Mouse (Mus musculus) layer of hippocampus, postnatal 10 days (tissue): Measurements from ENCODE around the gene Akap7. TPM values are rescaled to one million over a fixed set of nuclear protein-coding genes. Genes with fewer than 3 reads are reported as not detected.

ENCODE experiments used
- DNase-seq, 2 experiments: peaks; one replicate each; pipeline ENCODE4 v3.0.0; 2021; ENCODE audit warnings: low spot score in 2 of 2
- total RNA-seq, 2 experiments: library from RNA; stranded (reverse); gene quantifications; 2 replicates each; pipeline ENCODE4 v1.2.3; 2021

Gene Akap7
- total RNA-seq, 2 experiments from 2014 or later, result 70.6 to 73.8 TPM

GRCm38 (mm10) chr10:25140155-25140755, 167.4 kb downstream of the Akap7 start:
- DNase-seq, result peak; percentile 42 to 50

DNA sequence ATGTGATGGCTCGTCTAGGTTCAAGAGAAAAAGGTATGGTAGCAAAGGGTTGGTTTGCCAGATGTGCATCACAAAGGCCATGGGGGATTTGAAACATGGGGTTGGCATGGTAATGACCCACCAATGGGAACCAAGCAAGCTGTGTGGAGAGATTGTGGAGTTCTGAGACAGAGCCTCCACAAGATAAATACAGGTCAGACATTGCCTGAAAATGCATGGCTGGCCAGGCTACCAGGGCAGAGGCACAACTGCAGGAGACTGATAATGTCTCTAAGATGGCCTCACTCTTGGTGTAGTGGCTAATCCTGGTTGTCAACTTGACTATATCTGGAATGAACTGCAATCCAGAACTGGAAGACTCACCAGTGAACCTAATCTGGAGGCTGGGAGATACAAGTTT, 174.1 kb downstream of the Akap7 start:
- no peak for DNase-seq

GRCm38 (mm10) chr10:25128455-25128863, 179.2 kb downstream of the Akap7 start:
- DNase-seq, result no peak

DNA sequence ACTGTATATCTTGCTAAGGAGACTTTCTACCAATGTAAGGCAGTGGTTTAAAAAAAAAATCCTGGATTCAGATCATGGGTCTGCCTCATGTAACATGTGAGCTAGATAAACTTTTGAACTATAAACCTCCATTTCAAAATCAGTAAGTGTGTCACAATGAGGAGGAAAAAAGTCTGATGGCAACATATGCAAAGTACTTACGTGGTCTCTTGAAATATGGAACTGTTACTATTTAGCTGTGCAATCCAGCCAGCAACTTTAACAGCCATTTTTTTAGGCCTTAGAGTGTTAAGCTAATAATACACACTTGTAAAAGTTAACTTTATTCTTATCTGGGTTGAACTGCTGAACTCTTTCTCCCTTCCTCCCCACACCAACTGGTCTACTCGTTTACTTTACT, 181.6 kb downstream of the Akap7 start:
- DNase-seq, result no peak

DNA sequence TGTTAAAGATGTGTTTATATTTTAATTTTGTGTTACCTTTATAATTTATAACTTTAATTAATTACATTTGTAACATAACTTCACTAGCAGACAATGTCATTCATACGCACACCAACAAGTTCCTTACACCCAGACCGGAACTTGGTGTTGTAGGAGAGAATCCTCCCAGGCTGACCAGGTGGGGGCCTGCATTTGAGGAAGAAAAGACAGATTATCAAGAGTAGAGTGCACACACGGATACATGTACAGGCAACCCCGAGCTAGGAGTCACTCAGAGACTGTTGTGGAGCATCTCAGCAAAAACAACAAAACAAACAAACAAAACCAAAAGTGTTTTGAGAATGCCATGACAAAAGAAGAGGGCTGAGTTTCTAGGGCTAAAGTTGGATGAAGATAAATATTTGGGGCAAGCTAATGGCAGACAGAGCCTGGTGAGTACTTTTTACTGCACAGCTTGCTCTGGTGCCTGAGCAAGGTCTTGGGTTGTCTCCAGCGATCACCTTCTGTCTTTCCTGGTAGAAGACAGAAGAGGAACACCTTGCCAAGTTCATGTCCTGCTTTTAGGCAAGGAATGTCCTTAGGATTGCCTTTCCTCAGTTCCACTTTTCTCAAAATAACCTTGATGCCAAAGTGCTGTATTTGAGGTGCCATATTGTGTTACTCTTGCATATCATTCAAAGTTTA, 186.7 kb downstream of the Akap7 start:
- no peak for DNase-seq

Other genes with a start within 250 kb of the Akap7 start
- gene Epb41l2, start 51.9 kb upstream of the Akap7 start, total RNA-seq, result 100 to 1,000 TPM; 145 to 153 TPM
- not detected for gene Smlr1, start 228.4 kb upstream of the Akap7 start, total RNA-seq